Mouse (Mus musculus) C2C12 (cell line): Measurements from ENCODE around the gene Cct6b.

Experiments
- CEBPB ChIP-seq: IDR thresholded peaks from one replicate; pipeline ENCODE4 v1.6.1; 2011; ENCODE audit warnings: low read depth, mild to moderate bottlenecking, control low read depth, moderate library complexity
- CTCF ChIP-seq: IDR thresholded peaks from one replicate; pipeline ENCODE4 v1.5.1; 2011; ENCODE audit not compliant: control insufficient read depth, insufficient read depth, insufficient read length
- MAX ChIP-seq: IDR thresholded peaks from one replicate; pipeline ENCODE4 v1.6.1; 2011; ENCODE audit warnings: mild to moderate bottlenecking, control low read depth

- TF ChIP-seq CTCF, result no peak
- no peak for TF ChIP-seq MAX
- no peak for TF ChIP-seq CEBPB
These were observed 80.2 kb downstream of the Cct6b start for GRCm38 (mm10) chr11:82683765-82684505.
